Mouse (Mus musculus): ENCODE results near the gene 6030408B16Rik.

- TF ChIP-seq CTCF (conservative IDR thresholded peaks at IDR 0.05; ENCODE audit: low read length), result no peak
- no peak for TF ChIP-seq NANOG (IDR thresholded peaks at IDR 0.05; ENCODE audit: borderline replicate concordance, low read length)
- no peak for TF ChIP-seq POU5F1 (IDR thresholded peaks at IDR 0.05; ENCODE audit: borderline replicate concordance, low read length)
Observed at GRCm38 (mm10) chr15:101271513-101271912, 21.5 kb upstream of the 6030408B16Rik start.

Data from E14TG2a.4 (cell line).